Mouse (Mus musculus) spleen, postnatal 4 days (tissue): ENCODE measurements at regions not wholly inside any gene's neighbourhood (a gene's known extent, or its start where the extent isn't known, plus 50 kb on each side); places are given as distances from the start of the nearest gene placed in this dataset.
"Not testable (repeated sequence)": the region's sequence is repeated elsewhere in the genome, so short reads cannot be mapped to it uniquely, and the experiment has no call there.

Experiments used
- DNase-seq, 2 experiments: peaks; one replicate each; pipeline ENCODE4 v3.0.0; 2022; ENCODE audit warnings: low spot score in 2 of 2

DNA sequence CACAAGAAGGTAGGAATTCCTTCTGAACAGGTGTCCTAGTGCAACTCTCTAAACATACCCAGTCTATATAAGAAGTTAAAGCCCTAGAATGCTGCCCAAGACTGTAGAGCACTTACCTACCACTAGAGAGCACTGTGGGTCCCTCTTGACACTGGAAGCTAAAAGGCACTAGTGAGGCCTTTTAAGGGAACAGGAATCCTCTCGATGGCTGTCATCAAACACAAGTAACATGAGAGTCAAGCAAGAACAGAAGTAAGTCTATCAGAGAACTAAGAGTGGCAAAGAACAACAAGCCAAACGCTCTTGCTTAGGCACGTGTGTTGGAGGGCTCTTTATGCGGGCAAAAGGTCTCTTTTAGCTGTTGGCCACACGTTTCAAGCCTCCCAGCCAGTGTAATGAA is 123.8 kb upstream of the G530012D18Rik start:
- DNase-seq = not testable (repeated sequence)

DNA sequence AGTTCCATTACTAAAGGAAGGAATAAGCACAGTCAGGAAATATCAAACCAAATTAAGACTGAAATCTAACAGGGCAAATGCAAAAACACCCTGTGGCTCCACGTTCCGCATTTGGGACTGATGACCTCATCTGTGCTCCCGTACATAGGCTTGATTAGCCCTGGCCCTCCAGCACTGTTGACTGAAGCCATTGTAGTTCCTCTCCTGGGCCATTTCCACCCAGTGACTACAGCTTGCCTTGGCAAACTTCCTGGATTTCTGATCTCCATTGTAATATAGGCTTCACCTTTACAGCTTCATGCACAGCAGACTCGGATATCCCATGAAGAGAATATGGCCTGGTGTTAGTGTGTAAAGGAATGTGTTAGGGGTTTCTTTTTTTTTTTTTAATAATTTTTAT is 122.1 kb upstream of the G530012D18Rik start:
- not testable (repeated sequence) for DNase-seq

GRCm38 (mm10) chr1:85456671-85457070 is 118.8 kb upstream of the G530012D18Rik start:
- DNase-seq = not testable (repeated sequence)

GRCm38 (mm10) chr1:85457731-85458130 is 117.7 kb upstream of the G530012D18Rik start:
- not testable (repeated sequence) for DNase-seq

DNA sequence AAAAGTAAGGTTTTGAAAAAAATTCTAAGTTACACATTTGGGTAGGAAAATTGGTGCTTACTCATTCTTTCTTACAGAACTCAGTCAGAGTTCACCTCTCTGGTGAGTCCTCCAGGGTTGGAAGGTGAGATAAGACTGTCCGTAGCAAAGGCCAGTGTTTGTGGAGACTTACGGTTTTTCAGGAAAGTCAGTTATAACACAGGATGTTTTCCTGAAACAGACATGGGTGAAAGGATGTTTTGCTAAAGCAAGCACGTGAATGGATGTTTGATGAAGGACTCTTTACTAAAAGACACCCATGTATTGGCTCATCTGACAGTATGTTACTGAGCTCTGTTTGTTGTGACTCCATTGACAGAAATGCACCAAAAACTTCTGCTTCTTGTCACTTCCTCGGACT is 113.4 kb upstream of the G530012D18Rik start:
- DNase-seq = not testable (repeated sequence)

DNA sequence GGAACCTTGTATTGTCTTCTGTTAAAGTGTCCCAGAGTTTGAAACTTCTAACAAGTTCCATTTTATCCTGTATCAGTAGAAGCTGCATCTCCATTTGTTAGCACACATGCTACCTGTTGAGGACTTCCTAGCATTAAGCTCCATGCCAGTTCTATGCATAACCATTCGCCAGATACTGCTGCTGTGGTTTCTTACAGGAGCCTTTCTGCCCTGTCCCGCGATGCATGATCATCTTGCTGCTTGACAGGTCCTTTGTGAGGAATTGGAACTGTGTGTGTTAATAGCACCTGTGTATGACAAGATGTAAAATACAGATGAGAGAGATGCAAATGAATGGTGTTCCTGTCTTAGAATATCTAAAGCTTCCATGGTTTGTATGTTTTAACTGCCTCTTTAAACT is 96.4 kb upstream of the G530012D18Rik start:
- peak in 1 of 2 experiments; percentile 68 for DNase-seq

GRCm38 (mm10) chr1:85484985-85485384 is 90.5 kb upstream of the G530012D18Rik start:
- DNase-seq = peak in 1 of 2 experiments; percentile 67

DNA sequence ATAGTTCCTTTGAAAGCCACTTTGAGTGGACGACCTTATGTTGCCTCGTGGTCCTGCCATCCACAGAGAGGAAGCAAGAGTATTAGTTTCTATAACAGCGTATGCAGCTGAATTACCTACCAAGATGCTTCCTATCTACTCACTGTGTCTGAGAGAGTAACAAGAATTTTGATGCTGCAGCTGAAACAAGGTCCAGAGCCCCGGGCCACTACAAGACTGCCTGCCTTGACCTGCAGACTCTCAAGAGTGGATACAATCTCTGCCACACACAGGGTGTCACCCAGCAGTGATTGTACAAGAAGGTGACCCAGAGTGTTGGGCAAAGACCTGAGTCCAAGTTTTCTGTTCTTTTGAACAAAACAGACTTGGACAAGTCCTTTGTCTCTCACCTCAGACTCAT is 75.5 kb upstream of the G530012D18Rik start:
- peak in 1 of 2 experiments; percentile 19 for DNase-seq

GRCm38 (mm10) chr1:85501278-85501677 is 74.2 kb upstream of the G530012D18Rik start:
- DNase-seq = peak; percentile 13 to 63
